21 mouse cellular contexts compared by ENCODE assay signal in the genomic region with DNA sequence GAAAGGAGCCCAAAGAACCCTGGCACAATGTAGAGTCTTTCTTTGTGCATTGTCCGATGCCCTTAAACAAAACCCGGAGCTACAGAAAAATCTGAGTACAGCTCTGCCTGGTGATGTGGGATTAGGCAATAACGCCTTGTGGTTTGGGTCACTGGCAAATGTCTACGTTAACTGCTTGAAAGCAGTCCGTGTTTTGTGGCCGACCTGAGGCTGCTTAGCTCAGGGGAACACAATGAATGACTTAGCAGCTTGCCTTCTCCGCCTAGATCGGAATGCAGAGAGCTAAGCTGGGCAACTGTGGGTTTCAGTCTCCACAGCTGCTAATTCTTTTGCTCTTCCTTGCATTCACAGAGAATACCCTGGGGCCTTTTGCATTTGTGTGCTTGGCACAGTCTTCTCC.
DNase-seq lines count a peak whose midpoint lies in the region; ATAC-seq and TF ChIP-seq lines count a peak whose summit lies in the region.
"Had no signal": no experiment of that assay in that cellular context is flagged by ENCODE, and none has a peak within 500 bp of the region (broad histone marks: within the 10 kb centered on the region; RNA-seq: fewer than 3 reads in every experiment).

No protein-coding gene starts in this region.

- no peak for TF ChIP-seq CTCF in hindbrain, postnatal 0 days (IDR thresholded peaks at IDR 0.05; ENCODE audit: low read depth)

- peak overlapping the region; percentile 20; the same call in 1 of the 2 replicates for H3K27ac ChIP-seq in hindbrain, postnatal 0 days
- no peak overlapping the region for H3K27ac ChIP-seq in hindbrain, embryonic 16.5 days (ENCODE audit: low read depth, low read length)
- H3K27ac ChIP-seq: embryonic facial prominence, embryonic 12.5 days; forebrain, embryonic 12.5 days; heart, embryonic 10.5 days; hindbrain, embryonic 12.5 days had no signal

- no peak for DNase-seq in hindbrain, postnatal 0 days (ENCODE audit: low spot score)
- DNase-seq in Muller cell, postnatal 12 days (ENCODE audit: inconsistent ontology term) = peak; percentile 49
- DNase-seq in ZHBTc4 (ENCODE audit: low read depth, low spot score) = peak; percentile 38
- no peak for DNase-seq in ovary, adult 18-20 months (ENCODE audit: low spot score)
- DNase-seq in left cerebral cortex, adult 8-10 months (ENCODE audit: low spot score in 2 of 2) = no peak
- DNase-seq: adrenal gland, adult 2 months; adrenal gland, postnatal 25 days; cerebellum, adult 18-20 months; cerebellum, adult 9-11 months; cerebellum, postnatal 36 days; forebrain, postnatal 0 days; gastrocnemius, postnatal 14 days; heart, postnatal 10 days; heart, postnatal 4 days had no signal

- no peak overlapping the region for H3K4me3 ChIP-seq in hindbrain, postnatal 0 days (ENCODE audit: low read length)
- no peak overlapping the region for H3K4me3 ChIP-seq in hindbrain, embryonic 16.5 days (ENCODE audit: low read length)
- H3K4me3 ChIP-seq: embryonic facial prominence, embryonic 12.5 days; forebrain, embryonic 12.5 days; heart, embryonic 10.5 days; hindbrain, embryonic 12.5 days had no signal

- H3K9me3 ChIP-seq in hindbrain, postnatal 0 days (ENCODE audit: low read length) = no peaks in the 10 kb centered on the region
- H3K9me3 ChIP-seq in hindbrain, embryonic 16.5 days (ENCODE audit: control insufficient read depth, low read length) = no peaks in the 10 kb centered on the region
- H3K9me3 ChIP-seq: embryonic facial prominence, embryonic 12.5 days; forebrain, embryonic 12.5 days; heart, embryonic 10.5 days; hindbrain, embryonic 12.5 days had no signal

- no peak overlapping the region for H3K9ac ChIP-seq in hindbrain, postnatal 0 days (replicated peaks; ENCODE audit: low read length)
- no peak overlapping the region for H3K9ac ChIP-seq in hindbrain, embryonic 16.5 days (ENCODE audit: low read depth, low read length)
- H3K9ac ChIP-seq: embryonic facial prominence, embryonic 12.5 days; forebrain, embryonic 12.5 days; forebrain, postnatal 0 days; hindbrain, embryonic 12.5 days had no signal

- H3K27me3 ChIP-seq in hindbrain, postnatal 0 days (ENCODE audit: insufficient read depth, low read length) = no peaks in the 10 kb centered on the region
- H3K27me3 ChIP-seq in hindbrain, embryonic 16.5 days (replicated peaks; ENCODE audit: control insufficient read depth, insufficient read depth, low read length) = no peaks in the 10 kb centered on the region
- H3K27me3 ChIP-seq: embryonic facial prominence, embryonic 12.5 days; forebrain, embryonic 12.5 days; hindbrain, embryonic 12.5 days had no signal

- no peak overlapping the region for H3K4me2 ChIP-seq in hindbrain, postnatal 0 days (ENCODE audit: low read depth, low read length)
- H3K4me2 ChIP-seq in hindbrain, embryonic 16.5 days (ENCODE audit: low read length) = no peak overlapping the region
- H3K4me2 ChIP-seq: embryonic facial prominence, embryonic 12.5 days; forebrain, embryonic 12.5 days; hindbrain, embryonic 12.5 days had no signal

- WGBS in hindbrain, postnatal 0 days = 67% methylated on average over 8 of the region's 8 CpGs
- WGBS in hindbrain, embryonic 16.5 days = 63% methylated on average over 8 of the region's 8 CpGs

- no peaks in the 10 kb centered on the region for H3K4me1 ChIP-seq in hindbrain, postnatal 0 days (ENCODE audit: insufficient read depth, low read length)
- H3K4me1 ChIP-seq in hindbrain, embryonic 16.5 days (ENCODE audit: control insufficient read depth, insufficient read depth, low read depth, low read length) = no peaks in the 10 kb centered on the region
- H3K4me1 ChIP-seq: embryonic facial prominence, embryonic 12.5 days; heart, embryonic 10.5 days had no signal

- no peaks in the 10 kb centered on the region for H3K36me3 ChIP-seq in hindbrain, postnatal 0 days (ENCODE audit: insufficient read depth, low read length)
- H3K36me3 ChIP-seq in hindbrain, embryonic 16.5 days (ENCODE audit: control insufficient read depth, insufficient read depth, low read length) = no peaks in the 10 kb centered on the region
- H3K36me3 ChIP-seq: embryonic facial prominence, embryonic 12.5 days; forebrain, embryonic 12.5 days; heart, embryonic 10.5 days; hindbrain, embryonic 12.5 days had no signal

- ATAC-seq in hindbrain, postnatal 0 days = no peak
- no peak for ATAC-seq in hindbrain, embryonic 16.5 days
- peak; percentile 99 for ATAC-seq in megakaryocyte progenitor cell, adult 5-6 weeks (replicated peaks; ENCODE audit: poor library complexity)
- ATAC-seq: forebrain, postnatal 0 days; intestine, embryonic 16.5 days had no signal

Comparison
In these comparisons a context has a peak if more than half of its experiments do, and no peak if none do; other contexts are left out.
1. DNase-seq: peak in Muller cell, postnatal 12 days (single experiment) and ZHBTc4 (single experiment); none in hindbrain, postnatal 0 days (single experiment), ovary, adult 18-20 months (single experiment) and left cerebral cortex, adult 8-10 months (0 of 2).